Mouse (Mus musculus) cerebellum, postnatal 14 days (tissue): ENCODE measurements around the gene Ccl2.

Source experiments
- DNase-seq, 2 experiments: peaks; one replicate each; pipeline ENCODE4 v3.0.0; 2021; ENCODE audit warnings: mixed read lengths in 2 of 2

The Ccl2 gene

DNA sequence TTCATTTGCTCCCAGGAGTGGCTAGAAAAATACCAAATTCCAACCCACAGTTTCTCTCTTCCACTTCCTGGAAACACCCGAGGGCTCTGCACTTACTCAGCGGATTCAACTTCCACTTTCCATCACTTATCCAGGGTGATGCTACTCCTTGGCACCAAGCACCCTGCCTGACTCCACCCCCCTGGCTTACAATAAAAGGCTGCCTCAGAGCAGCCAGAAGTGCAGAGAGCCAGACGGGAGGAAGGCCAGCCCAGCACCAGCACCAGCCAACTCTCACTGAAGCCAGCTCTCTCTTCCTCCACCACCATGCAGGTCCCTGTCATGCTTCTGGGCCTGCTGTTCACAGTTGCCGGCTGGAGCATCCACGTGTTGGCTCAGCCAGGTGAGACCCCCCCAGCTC, at the start of gene Ccl2:
Gene Ccl2, plus strand, starts transcription at position 216 of the 400 bp plus-strand sequence.
- DNase-seq, result peak; percentile 68 to 69

DNA sequence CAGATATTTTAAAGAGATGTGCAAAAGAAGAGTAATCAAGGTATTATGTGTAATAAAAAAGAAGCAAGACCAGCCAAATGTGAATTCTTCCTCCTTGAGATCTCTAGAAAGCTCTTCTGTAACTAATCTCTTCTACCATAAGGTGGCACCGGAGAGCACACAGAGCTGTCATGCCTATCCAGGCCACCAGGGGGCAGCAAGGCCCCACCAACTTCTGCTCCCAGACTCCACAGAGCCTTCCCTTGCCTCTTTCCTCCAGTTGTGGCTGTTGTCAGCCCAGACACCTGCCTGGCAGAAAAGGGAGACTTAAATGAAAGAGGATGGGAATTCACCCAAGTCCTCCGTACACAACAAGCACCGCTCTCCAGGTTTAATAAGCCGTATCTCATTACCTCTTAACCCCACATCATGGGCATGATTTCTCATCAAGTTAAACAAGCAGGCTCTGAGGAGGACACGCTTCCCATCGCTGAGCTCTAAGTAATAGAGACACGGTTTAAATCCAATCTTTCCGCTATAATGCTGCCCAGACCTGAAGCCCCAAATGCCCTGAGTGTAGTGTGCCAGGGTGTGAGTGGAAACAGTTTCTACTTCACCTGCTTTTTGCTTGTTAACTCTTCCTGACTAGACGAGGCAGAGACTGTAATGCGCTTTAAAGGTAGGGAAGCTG, 39.1 kb upstream of the Ccl2 start:
- DNase-seq, result peak; percentile 84 to 87

DNA sequence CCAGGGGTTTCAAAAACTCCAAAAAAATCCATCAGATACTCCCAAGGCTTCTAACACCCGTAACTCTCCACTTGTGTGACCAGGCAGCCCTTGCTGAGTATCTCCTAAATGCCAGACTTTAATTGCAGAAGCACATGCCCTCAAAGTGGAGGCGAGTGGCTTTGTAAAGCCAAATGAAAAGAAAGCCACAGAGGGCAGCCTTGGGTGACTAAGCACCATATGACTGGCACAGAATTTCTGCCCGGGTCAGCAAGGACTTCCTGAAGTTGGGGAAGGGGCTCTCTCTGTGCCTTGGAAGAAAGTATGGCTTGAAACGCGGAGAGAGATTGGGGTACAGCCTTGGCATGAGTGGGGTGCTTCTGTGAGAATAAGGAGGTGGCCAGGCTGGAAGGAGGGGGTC, 38.3 kb upstream of the Ccl2 start:
- DNase-seq, result no peak

DNA sequence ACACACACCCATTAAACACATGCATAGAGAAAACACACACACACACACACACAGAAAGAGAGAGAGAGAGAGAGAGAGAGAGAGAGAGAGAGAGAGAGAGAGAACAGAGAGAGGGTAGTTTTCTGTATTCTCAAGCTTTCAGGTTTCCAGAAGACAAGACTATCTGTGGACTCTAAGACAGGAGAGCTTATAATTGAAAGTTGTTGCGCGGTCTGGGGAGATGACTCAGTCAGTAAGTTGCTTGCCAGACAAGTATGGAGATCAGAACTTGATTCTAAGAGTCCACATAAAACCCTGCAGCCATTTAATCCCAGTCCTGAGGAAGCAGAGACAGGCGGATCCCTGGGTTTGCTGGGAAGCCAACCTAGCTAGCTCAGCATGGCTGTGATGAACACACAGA, 36.7 kb upstream of the Ccl2 start:
- DNase-seq, result no peak

DNA sequence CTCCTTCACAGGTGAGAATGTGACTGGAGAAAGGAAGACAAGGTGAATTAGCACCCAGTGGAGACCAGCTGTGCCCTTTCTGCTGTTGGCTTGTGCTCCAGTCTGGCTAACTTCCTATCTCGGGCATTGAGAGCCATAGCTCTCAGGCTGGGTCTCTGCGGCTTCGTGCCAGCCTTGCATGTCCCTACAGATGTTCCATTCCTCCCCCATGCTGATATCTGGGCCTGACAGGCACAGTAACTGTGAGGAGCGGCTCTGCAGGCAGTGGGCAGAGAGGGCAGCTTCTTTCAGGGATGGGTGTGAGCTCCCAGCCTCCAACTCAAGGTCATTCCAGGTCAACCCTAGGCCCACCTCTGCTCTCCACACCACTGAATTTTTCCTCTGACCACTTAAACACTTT, 35.9 kb upstream of the Ccl2 start:
- DNase-seq, result no peak

DNA sequence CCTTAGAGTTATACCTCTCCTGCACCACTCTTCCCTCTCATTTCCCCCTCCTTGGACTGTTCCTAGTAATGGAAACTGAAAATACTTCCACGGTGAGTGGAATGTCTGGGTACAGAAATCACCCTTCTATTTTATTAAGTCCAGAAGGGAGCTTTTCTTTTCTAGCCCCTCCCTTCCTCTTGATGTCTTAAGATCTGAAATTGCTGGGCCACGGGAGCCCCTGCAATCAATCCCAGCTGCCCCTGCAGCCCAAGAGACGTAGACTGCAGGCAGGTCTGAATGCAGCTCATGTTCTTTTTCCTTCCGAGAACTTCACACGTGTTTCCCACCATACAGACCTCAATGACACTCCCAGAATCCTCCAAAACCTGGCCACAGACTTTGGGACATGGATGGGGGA, 34.8 kb upstream of the Ccl2 start:
- DNase-seq, result no peak

DNA sequence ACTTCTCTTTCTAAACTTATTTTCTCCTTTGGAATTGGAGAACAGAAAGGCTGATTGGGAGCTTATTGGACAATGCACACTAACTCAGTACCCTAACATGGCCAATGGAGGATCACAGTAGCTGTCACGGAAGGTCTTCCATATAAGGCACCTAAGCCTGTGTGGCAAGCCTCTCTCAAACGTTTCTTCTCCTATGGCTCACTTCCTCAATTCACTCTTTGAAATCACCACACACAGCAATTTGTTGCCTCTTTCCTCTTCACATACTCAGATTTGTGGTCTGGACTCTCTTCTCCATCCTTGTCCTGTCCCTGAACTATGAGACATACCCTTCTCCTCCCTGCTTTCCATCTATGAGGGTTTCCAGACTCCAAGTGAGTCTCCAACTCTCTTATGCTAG, 30.6 kb upstream of the Ccl2 start:
- DNase-seq, result no peak

DNA sequence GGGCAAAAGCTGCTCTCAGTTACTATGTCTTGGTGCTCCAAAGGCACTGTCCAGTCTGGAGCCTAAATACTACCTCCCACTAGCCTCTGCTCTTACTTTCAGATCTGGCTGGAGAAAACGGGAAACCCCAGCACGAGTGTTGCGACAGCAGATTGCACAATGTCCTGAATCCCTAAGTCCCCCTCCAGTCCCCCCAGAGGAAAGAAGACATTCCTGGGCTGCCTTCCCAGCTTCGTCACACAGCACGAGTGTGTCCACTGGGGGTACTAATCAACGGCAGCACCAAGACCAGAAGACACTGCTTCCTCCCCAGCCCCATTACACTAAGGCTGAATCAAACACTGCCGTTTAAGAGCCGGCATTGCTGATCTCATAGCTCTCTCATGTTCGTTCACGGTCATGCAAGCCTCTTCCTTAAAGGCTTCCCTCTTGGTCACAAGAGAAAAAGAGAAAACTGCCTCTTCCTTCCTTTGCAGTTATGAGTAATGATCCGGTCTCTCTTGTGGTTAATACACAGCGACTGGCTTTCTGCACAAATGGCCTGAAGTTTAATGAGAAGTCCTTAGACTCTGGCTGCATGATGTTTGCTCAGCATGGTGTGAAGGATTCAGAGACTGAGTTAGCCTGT, 28.5 kb upstream of the Ccl2 start:
- no peak for DNase-seq

DNA sequence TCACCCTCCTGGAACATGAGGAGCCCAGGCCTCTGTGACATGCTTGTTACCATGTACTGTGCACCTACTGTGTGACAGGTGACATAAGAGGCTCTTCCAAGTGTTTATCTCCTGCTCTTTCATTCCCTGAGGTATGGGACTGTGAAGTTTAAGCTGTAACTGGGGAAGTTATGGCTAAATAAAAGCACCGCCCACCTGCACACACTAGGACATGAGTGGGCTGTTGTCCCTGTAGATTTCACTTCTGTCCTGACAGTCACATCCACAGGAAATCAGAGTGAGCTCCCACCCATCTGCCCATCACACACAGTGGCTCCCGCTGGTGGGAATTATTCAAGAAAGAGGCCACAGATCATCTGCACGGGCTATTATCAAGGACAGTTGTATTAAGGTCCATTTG, 25.3 kb upstream of the Ccl2 start:
- DNase-seq, result no peak

DNA sequence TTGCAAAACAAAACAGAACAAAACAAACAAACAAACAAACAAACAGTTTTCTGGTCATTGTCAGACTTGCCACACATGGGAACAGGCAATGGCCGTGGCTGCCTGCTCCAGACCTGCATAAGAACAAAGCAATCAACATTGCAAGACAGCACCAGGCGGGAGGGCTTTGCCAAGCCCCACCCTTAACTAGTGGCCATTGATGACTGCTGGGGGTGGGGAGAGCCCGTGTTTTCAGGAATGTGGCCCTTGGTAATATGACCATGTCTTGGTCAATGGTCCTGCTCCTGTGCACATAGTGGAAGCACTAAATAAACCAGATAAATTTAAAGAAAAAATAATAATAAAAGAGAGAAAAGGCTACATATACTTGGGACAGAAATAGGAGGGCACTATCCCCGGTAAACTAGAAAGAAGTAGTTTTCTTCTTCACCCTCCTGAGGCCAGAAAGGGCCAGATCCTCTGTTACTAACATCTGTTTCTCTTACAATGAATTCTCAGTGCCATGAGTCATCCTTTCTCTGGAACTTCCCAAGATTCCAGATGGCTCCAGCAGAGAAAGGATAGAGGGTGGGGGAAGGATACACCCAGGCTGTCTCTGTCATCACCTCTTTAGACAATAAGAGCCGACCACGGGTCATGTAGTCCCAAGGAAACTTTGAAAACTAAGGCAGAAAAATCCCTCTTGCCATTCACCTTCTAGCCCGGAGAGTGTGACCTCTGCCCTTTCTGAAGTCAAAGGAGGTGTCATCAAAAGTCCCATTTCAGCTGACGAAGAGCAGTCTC, 23.8 kb upstream of the Ccl2 start:
- no peak for DNase-seq

DNA sequence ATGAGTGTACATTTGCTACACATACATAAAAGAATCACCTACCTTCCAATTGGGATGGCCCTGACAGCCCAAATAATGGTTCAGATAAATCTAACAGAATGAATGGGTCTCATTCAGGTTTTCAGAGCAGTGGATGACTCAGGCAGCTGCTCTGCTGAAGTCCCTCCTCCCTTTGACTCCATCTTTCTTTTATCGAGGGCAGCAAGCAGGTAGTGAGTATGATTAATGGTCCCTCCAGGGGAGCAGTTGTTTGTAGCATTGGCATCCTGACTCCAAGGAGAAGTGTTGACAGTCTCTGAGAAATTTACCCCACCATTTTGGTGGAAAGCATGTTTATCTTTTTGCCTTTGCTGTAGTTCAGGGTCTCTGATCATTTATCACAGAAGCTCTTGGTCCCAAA, 21.6 kb upstream of the Ccl2 start:
- no peak for DNase-seq

DNA sequence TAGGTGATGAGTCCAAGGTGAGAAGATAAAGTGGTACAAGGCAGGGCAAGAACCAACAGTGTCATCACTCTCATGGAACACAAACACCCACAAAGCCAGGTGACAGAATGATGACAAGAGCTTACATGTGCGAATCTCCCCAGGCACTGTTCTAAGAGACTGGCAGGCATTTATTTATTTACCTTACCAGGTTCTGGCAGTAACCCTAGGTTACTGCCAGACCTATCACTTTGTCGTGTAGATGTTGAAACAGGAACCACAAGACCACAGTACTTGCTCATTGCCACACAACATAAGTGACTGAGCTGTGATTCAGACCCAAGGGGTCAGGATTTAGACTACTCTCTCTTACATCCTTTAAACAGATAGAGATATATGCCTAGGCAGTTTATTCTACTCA, 20.3 kb upstream of the Ccl2 start:
- no peak for DNase-seq

DNA sequence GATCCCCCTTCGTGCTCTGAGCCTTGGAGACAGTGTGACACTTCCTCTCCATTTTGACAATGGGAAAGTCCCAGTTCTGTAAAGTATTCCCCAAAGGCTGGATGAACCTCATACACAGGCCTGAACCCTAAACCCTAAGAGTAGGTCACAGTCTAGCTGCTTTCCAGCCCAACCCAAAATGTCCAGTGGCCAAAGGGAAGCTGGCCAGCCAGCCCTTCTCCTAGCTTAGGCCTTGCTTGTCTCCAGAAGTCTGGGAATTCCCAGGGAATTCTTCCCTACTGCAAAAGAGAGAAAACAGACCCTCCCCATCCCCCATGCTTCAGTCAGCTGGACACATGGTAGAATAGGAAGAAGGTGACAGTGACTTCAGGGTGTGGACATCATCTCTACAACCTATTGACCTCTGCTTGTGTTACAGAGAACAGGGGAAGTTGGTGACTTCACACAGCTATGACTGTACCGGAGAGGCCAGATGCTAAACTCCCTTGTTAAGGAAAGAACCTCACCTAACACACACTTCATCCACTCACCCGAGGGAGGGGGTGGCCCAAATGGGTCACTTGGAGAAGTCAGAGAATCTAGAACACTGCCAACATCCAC, 19.1 kb upstream of the Ccl2 start:
- no peak for DNase-seq

DNA sequence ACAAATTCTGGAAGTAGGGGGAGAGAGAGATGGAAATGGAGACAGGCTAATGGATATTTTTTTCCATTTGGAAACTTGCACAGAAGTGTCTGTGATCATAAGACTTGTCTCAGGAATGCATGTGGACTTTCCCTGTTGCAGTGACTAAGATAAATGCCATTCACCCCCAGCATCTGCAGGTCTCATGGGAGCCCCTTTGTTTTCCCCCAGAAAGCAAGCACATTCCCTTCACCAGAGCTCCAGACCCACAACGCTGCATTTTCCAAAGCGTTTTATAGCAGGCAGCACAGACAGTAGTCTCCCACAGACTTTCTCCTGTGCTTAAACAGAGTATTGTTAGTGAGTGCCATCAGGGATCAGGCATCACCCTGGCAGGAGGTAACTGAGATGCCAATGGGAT, 16.0 kb upstream of the Ccl2 start:
- DNase-seq, result no peak

DNA sequence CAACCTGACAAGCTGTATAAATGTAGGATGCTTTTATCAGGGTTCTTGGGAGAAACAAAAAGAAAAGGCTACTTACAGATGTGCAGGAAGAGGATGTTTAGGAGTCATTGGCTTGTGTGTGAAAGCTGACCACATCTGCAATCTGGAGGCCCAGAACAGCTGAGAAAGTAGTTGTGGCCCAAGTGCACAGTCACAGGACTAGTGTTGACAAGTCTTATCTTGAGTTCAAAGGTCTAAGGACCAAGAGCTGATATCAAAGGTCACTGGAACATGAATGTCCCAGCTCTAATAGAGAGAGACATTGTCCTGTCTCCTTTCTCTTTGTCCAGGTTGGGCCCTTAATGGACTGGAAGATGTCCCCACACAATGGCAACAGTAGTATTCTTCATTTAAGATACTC, 15.6 kb upstream of the Ccl2 start:
- no peak for DNase-seq

DNA sequence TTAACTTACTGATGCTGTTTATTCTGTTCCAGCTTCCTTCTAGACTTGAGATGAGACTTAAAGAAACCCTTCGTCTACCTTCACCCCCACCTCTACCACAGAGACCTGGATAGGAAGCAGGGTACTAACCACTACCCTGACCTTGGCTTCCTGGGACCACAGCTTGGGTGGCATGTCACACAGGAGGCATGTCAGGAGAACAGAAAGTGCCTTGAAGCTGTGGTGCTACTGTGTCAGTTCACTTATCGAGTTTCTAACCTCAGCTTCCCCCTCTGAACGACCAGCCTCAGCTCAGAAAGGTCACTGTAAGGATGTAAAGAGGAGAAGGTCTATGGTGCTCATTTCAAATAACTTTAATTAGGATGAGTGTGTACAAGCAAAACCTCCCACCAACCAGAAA, 14.0 kb upstream of the Ccl2 start:
- DNase-seq, result no peak

DNA sequence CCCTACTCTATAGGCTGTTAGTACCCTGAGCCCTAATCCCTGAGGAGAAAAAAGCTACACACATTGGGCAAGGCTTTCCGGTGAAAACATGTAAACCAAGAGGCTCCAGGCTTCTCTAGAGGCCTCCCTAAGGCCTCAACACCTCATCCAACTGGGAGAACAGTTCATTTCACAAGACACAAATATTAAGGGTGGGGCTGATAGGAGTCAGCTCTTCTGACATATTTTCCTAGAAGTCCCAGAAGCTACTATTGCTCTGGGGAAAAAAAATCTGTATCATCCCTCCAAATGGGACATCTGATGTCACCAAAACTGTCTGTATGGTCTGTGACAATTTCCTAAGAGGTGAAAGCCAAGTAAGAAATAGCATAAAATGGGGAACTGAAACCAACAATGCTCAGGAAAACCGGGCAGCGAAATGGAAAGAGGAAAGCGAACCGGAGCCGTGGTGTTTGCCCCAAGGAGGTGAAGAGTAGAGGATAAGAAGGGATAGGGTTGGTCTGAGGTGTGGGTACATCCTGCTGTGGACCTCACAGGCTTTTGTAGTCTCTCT, 12.8 kb upstream of the Ccl2 start:
- no peak for DNase-seq

DNA sequence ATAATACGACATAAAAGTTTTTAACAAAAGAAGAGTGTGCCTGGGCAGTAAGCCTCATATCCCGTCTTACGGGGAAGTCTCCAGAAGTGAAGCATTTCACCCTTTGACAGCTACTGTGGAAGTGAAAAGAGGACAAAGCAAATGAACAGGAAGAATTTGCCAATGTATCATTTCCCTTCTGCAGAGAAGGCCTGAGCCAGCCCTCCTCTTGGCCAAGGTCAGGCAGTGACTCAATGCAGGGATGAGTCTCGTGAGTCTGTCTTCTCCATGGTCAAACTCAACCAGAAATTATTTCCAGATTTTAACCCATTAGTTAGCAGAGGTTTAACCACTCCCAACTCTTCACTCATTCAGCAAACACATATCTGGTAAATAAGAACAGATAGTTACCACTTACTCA, 11.6 kb upstream of the Ccl2 start:
- no peak for DNase-seq

DNA sequence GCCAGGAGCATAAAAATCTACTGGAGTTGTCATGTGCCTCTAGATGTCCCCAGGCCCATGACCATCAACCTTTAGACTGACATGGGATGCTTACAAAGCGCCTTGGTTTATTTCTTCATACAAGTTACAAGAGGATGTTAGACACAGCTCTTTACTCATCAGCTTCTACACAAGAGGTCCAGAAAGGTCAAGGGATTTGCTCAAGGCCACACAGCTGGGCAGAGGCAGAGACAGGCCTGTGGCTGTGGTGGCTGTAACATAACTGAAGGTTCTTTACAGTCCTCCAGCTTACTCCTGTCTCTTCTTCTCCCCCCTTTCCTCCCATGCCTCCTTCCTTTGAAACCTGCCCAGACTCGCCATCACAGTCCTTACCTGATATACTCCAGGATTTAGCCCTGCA, 5.2 kb upstream of the Ccl2 start:
- no peak for DNase-seq

DNA sequence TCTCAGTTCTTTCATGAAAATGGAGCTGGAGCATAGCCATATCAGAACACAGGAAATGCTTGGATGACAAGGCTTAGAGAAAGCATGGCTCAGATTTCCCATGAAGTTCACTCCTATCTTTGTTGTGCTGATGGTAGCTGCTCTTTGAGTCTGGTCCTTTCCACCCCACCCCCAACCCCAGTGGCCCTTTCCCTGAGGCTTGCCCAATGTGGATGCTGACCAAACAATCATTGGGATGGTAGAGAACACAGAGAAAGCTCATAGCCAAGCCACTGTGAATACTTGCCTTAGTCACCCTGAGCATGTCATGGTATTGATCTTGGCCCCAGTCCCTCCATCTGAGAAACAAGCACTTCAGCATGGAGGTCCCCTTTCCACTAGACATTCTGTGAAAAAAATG, 3.2 kb upstream of the Ccl2 start:
- DNase-seq, result no peak

DNA sequence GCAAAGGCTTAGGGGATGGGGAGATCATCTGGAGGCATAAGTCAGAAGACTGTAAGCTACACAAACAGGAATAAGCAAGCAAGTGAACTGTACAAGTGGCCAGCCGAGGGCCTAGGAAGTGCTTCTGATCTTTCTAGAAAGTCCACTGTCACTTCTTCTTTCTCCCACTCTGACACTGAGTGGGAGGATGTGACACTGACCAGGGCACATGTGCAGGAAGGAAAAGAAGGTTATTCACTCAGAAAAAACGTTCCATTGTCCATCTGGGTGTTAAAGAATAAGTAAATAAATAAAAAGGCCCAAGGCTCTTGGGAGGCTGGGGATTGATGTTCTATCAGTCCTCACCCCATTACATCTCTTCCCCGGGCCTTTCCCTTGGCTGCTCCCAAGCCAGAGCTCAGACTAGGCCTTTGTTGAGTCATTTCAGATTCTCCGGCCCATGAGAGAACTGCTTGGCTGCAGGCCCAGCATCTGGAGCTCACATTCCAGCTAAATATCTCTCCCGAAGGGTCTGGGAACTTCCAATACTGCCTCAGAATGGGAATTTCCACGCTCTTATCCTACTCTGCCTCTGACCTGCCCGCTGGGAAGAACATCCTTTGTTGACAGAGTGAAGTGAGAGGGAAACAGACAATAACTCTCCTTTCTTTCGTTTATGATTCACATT, 2.6 kb upstream of the Ccl2 start:
- DNase-seq, result no peak

DNA sequence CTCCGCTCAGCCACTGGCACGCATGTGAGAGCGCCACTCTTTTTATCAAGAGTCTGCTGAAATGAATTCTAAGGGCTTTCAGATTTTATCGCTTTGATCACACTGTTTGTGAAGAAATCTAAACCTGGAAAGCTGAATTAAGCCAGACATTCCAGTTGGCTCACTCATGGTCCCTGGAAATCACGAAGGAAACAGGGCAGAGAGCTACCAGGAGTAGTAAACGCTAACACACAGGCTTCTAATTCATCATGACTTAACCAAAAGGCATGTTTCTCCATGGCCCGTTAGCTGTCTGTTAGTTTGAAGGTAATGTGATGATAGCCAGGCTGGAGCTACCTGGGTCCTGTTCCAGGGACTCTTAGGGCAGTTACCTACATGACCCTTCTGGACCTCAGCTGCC, 925 bp upstream of the Ccl2 start:
- no peak for DNase-seq

DNA sequence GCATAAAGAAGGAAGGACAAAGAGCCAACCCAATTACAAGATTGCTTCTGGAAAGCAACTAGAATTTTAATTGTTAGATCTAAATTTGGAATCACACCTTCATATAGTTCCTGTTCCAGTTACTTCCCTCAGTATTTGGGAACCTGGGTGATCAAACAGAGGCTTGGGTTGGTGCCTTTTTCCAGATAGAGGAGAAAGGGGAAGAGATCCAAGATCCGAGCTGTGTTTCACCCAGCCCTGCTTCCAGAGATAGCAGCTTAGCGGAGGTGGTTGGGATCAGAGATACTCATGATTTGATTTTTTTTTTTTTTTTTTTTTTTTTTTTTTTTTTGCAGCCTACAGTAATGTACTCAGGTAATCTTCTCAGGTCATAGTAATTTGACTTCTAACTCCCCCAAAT, 486 bp downstream of the Ccl2 start:
- no peak for DNase-seq
